In the genomic region with DNA sequence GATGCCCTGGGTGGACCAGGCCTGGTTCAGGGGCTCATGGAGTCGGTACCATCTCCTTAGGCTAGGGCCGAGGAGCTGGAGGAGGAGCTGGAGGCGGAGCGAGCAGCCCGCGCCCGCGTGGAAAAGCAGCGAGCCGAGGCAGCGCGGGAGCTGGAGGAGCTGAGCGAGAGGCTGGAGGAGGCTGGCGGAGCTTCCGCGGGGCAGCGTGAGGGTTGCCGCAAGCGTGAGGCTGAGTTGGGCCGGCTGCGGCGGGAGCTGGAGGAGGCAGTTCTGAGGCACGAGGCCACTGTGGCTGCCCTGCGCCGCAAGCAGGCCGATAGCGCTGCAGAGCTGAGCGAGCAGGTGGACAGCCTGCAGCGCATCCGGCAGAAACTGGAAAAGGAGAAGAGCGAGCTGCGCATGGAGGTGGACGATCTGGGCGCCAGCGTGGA, we compare ENCODE assay signal across 9 mouse cellular contexts. TPM values are rescaled to one million over a fixed set of nuclear protein-coding genes. Genes with fewer than 3 reads are reported as not detected.
DNase-seq lines count a peak whose midpoint lies in the region; ATAC-seq lines count a peak whose summit lies in the region.
"Had no signal": no experiment of that assay in that cellular context is flagged by ENCODE, and none has a peak within 500 bp of the region (broad histone marks: within the 10 kb centered on the region; RNA-seq: fewer than 3 reads in every experiment).

No protein-coding gene starts in this region.

- peaks cover 34% of the 10 kb centered on the region for H3K4me1 ChIP-seq in heart, embryonic 12.5 days (replicated peaks)
- no peaks in the 10 kb centered on the region; the same call in none of the 2 replicates for H3K4me1 ChIP-seq in embryonic facial prominence, embryonic 11.5 days (ENCODE audit: control insufficient read depth, insufficient read depth, low read length)
- H3K4me1 ChIP-seq in hindbrain, embryonic 16.5 days (ENCODE audit: control insufficient read depth, insufficient read depth, low read depth, low read length): peaks cover 21% of the 10 kb centered on the region
- H3K4me1 ChIP-seq in liver, embryonic 12.5 days: peaks cover 30% of the 10 kb centered on the region
- peaks cover 12% of the 10 kb centered on the region for H3K4me1 ChIP-seq in neural tube, embryonic 14.5 days (ENCODE audit: control insufficient read depth, insufficient read depth, low read length)

- intact Hi-C loops in heart, postnatal 36 days (cut with DNase I): no loop called here

- peaks cover 95% of the 10 kb centered on the region for H3K36me3 ChIP-seq in heart, embryonic 12.5 days
- peaks cover 1% of the 10 kb centered on the region; the same call in 1 of the 2 replicates for H3K36me3 ChIP-seq in embryonic facial prominence, embryonic 11.5 days (replicated peaks; ENCODE audit: control insufficient read depth, insufficient read depth, low read depth, low read length)
- peaks cover 15% of the 10 kb centered on the region for H3K36me3 ChIP-seq in hindbrain, embryonic 16.5 days (ENCODE audit: control insufficient read depth, insufficient read depth, low read length)
- peaks cover 34% of the 10 kb centered on the region for H3K36me3 ChIP-seq in liver, embryonic 12.5 days
- H3K36me3 ChIP-seq in neural tube, embryonic 14.5 days (ENCODE audit: control insufficient read depth, insufficient read depth, low read length): peaks cover 24% of the 10 kb centered on the region

- H3K9ac ChIP-seq in heart, embryonic 12.5 days: peak overlapping the region; percentile 25; the same call in 1 of the 2 replicates
- peak overlapping the region; percentile 51 for H3K9ac ChIP-seq in embryonic facial prominence, embryonic 11.5 days (replicated peaks; ENCODE audit: low read length)
- peak overlapping the region; percentile 68 for H3K9ac ChIP-seq in hindbrain, embryonic 16.5 days (ENCODE audit: low read depth, low read length)
- H3K9ac ChIP-seq in liver, embryonic 12.5 days: 0 out of 2 replicates have a peak overlapping the region, but pooled peaks have one; percentile 0
- peak overlapping the region; percentile 44 for H3K9ac ChIP-seq in neural tube, embryonic 14.5 days (replicated peaks; ENCODE audit: low read depth, low read length)

- no peaks in the 10 kb centered on the region for H3K9me3 ChIP-seq in heart, embryonic 12.5 days (replicated peaks)
- H3K9me3 ChIP-seq in embryonic facial prominence, embryonic 11.5 days (replicated peaks; ENCODE audit: control insufficient read depth, low read length): no peaks in the 10 kb centered on the region
- H3K9me3 ChIP-seq in hindbrain, embryonic 16.5 days (ENCODE audit: control insufficient read depth, low read length): no peaks in the 10 kb centered on the region
- no peaks in the 10 kb centered on the region for H3K9me3 ChIP-seq in liver, embryonic 12.5 days (replicated peaks)
- no peaks in the 10 kb centered on the region for H3K9me3 ChIP-seq in neural tube, embryonic 14.5 days (ENCODE audit: control insufficient read depth, low read length)

- DNase-seq in heart, postnatal 36 days: no peak
- DNase-seq in adrenal gland, postnatal 14 days: peak; percentile 67
- DNase-seq in embryonic facial prominence, embryonic 11.5 days (ENCODE audit: low spot score): peak; percentile 63
- no peak for DNase-seq in spleen, adult 12 weeks (ENCODE audit: low spot score)

- no peak for ATAC-seq in heart, embryonic 12.5 days (ENCODE audit: insufficient number of reproducible peaks, low FRiP score)
- 0 out of 2 replicates have a peak, but pooled peaks have one; percentile 10 for ATAC-seq in embryonic facial prominence, embryonic 11.5 days (replicated peaks; ENCODE audit: insufficient number of reproducible peaks, low FRiP score, low TSS enrichment, low read depth)
- ATAC-seq in hindbrain, embryonic 16.5 days: peak; percentile 72
- ATAC-seq in liver, embryonic 12.5 days: no peak
- peak; percentile 62 for ATAC-seq in neural tube, embryonic 14.5 days (ENCODE audit: low read depth)
- ATAC-seq: Patski had no signal

- peaks cover 90% of the 10 kb centered on the region for H3K27me3 ChIP-seq in heart, embryonic 12.5 days (replicated peaks)
- H3K27me3 ChIP-seq in embryonic facial prominence, embryonic 11.5 days (ENCODE audit: control insufficient read depth, insufficient read depth, low read length): peaks cover 54% of the 10 kb centered on the region
- peaks cover 27% of the 10 kb centered on the region for H3K27me3 ChIP-seq in hindbrain, embryonic 16.5 days (replicated peaks; ENCODE audit: control insufficient read depth, insufficient read depth, low read length)
- peaks cover 80% of the 10 kb centered on the region for H3K27me3 ChIP-seq in liver, embryonic 12.5 days (replicated peaks)
- peaks cover 41% of the 10 kb centered on the region for H3K27me3 ChIP-seq in neural tube, embryonic 14.5 days (ENCODE audit: control insufficient read depth, insufficient read depth, low read length)
- H3K27me3 ChIP-seq: Patski had no signal

- peak overlapping the region; percentile 57 for H3K4me2 ChIP-seq in heart, embryonic 12.5 days
- peak overlapping the region; percentile 85 for H3K4me2 ChIP-seq in embryonic facial prominence, embryonic 11.5 days (ENCODE audit: low read depth, low read length)
- H3K4me2 ChIP-seq in hindbrain, embryonic 16.5 days (ENCODE audit: low read length): peak overlapping the region; percentile 92
- H3K4me2 ChIP-seq in liver, embryonic 12.5 days: peak overlapping the region; percentile 65
- H3K4me2 ChIP-seq in neural tube, embryonic 14.5 days (ENCODE audit: low read depth, low read length): peak overlapping the region; percentile 58

- 18% methylated on average over 35 of the region's 35 CpGs for WGBS in heart, embryonic 12.5 days
- 2% methylated on average over 35 of the region's 35 CpGs for WGBS in embryonic facial prominence, embryonic 11.5 days
- 1% methylated on average over 35 of the region's 35 CpGs for WGBS in hindbrain, embryonic 16.5 days
- 3% methylated on average over 35 of the region's 35 CpGs for WGBS in liver, embryonic 12.5 days (ENCODE audit: insufficient replicate concordance)
- under 1% methylated on average over 35 of the region's 35 CpGs for WGBS in neural tube, embryonic 14.5 days

- no peak overlapping the region for H3K27ac ChIP-seq in heart, embryonic 12.5 days (ENCODE audit: poor library complexity, severe bottlenecking)
- H3K27ac ChIP-seq in embryonic facial prominence, embryonic 11.5 days (replicated peaks; ENCODE audit: low read depth, low read length): no peak overlapping the region
- peak overlapping the region; percentile 25; the same call in 1 of the 2 replicates for H3K27ac ChIP-seq in hindbrain, embryonic 16.5 days (ENCODE audit: low read depth, low read length)
- no peak overlapping the region for H3K27ac ChIP-seq in liver, embryonic 12.5 days
- no peak overlapping the region for H3K27ac ChIP-seq in neural tube, embryonic 14.5 days (ENCODE audit: low read depth, low read length)

- peak overlapping the region; percentile 25 for H3K4me3 ChIP-seq in heart, embryonic 12.5 days
- H3K4me3 ChIP-seq in embryonic facial prominence, embryonic 11.5 days (ENCODE audit: low read depth, low read length): peak overlapping the region; percentile 29
- H3K4me3 ChIP-seq in hindbrain, embryonic 16.5 days (ENCODE audit: low read length): peak overlapping the region; percentile 46
- H3K4me3 ChIP-seq in liver, embryonic 12.5 days: peak overlapping the region; percentile 37
- H3K4me3 ChIP-seq in neural tube, embryonic 14.5 days (ENCODE audit: low read depth, low read length): peak overlapping the region; percentile 30

RNA-seq across cellular contexts. Expression of a gene that starts 18.2 kb away (rescaled TPM):
- polyA plus RNA-seq in heart, embryonic 12.5 days (2016; fragmentation: Nextera tagmentation; extraction: Ambion mirVana): 22.1 and 24.4 TPM in 2 replicates
- total RNA-seq in heart, postnatal 36 days (2021): 10 to 100 TPM; 25.3 to 30.2 TPM
- total RNA-seq in adrenal gland, postnatal 14 days (2021): 0.08 and 0.74 TPM in 2 replicates
- polyA plus RNA-seq in embryonic facial prominence, embryonic 11.5 days (2014; fragmentation: Nextera tagmentation; extraction: Ambion mirVana): 0.34 and 0.45 TPM in 2 replicates
- polyA plus RNA-seq in hindbrain, embryonic 16.5 days (2015; fragmentation: Nextera tagmentation; extraction: Ambion mirVana): 0.77 and 1.7 TPM in 2 replicates
- polyA plus RNA-seq in liver, embryonic 12.5 days (2016; fragmentation: Nextera tagmentation; extraction: Ambion mirVana): 6.0 TPM in 2 replicates
- polyA plus RNA-seq in neural tube, embryonic 14.5 days (2014; fragmentation: Nextera tagmentation; extraction: Ambion mirVana): 0.50 and 0.52 TPM in 2 replicates

RNA-seq across cellular contexts. Expression of a gene that starts 36.6 kb away (rescaled TPM):
- 20.2 and 21.3 TPM in 2 replicates for polyA plus RNA-seq in heart, embryonic 12.5 days (2016; fragmentation: Nextera tagmentation; extraction: Ambion mirVana)
- 10 to 100 TPM; 14.8 to 16.9 TPM for total RNA-seq in heart, postnatal 36 days (2021)
- total RNA-seq in adrenal gland, postnatal 14 days (2021): 46.6 and 48.4 TPM in 2 replicates
- 24.0 and 24.3 TPM in 2 replicates for polyA plus RNA-seq in embryonic facial prominence, embryonic 11.5 days (2014; fragmentation: Nextera tagmentation; extraction: Ambion mirVana)
- polyA plus RNA-seq in hindbrain, embryonic 16.5 days (2015; fragmentation: Nextera tagmentation; extraction: Ambion mirVana): 15.7 and 17.5 TPM in 2 replicates
- 64.0 and 64.1 TPM in 2 replicates for polyA plus RNA-seq in liver, embryonic 12.5 days (2016; fragmentation: Nextera tagmentation; extraction: Ambion mirVana)
- 14.9 and 15.1 TPM in 2 replicates for polyA plus RNA-seq in neural tube, embryonic 14.5 days (2014; fragmentation: Nextera tagmentation; extraction: Ambion mirVana)

Comparison
In these comparisons a context has a peak if more than half of its experiments do, and no peak if none do; other contexts are left out.
1. ATAC-seq: peak in embryonic facial prominence, embryonic 11.5 days (single experiment), hindbrain, embryonic 16.5 days (single experiment) and neural tube, embryonic 14.5 days (single experiment); none in heart, embryonic 12.5 days (single experiment) and liver, embryonic 12.5 days (single experiment).
2. H3K9ac ChIP-seq: peak in every context shown above with its lines; median percentile 68 in hindbrain, embryonic 16.5 days; 51 in embryonic facial prominence, embryonic 11.5 days; 44 in neural tube, embryonic 14.5 days; 25 in heart, embryonic 12.5 days; 0 in liver, embryonic 12.5 days.
3. DNase-seq: peak in adrenal gland, postnatal 14 days (single experiment) and embryonic facial prominence, embryonic 11.5 days (single experiment); none in heart, postnatal 36 days (0 of 2) and spleen, adult 12 weeks (single experiment).
4. Peak in every context shown above with its lines, with median percentiles within 50 percentile points of each other: H3K4me2 ChIP-seq and H3K4me3 ChIP-seq.